Mouse (Mus musculus) heart, embryonic 12.5 days (tissue): ENCODE results near the gene Gm37240. TPM values are rescaled to one million over a fixed set of nuclear protein-coding genes. Genes with fewer than 3 reads are reported as not detected.

Source experiments
- ATAC-seq: fragments of 200-750 bp; cut with Nextera tagmentation; 2 replicates; pipeline ENCODE4 v1.8.0; 2017; ENCODE audit warnings: moderate TSS enrichment, moderate library complexity; ENCODE audit not compliant: insufficient number of reproducible peaks, low FRiP score
- H3K27ac ChIP-seq: fragments of 300-500 bp; sonication (generic); 2 replicates; pipeline ENCODE4 v1.5.1; 2016; ENCODE audit warnings: mild to moderate bottlenecking, moderate library complexity; ENCODE audit not compliant: poor library complexity, severe bottlenecking
- H3K27me3 ChIP-seq: fragments of 300-500 bp; sonication (generic); replicated peaks from 2 replicates; pipeline ENCODE4 v1.6.1; 2016; ENCODE audit warnings: mild to moderate bottlenecking, moderate library complexity
- H3K36me3 ChIP-seq: fragments of 300-500 bp; sonication (generic); 2 replicates; pipeline ENCODE4 v1.6.1; 2016; ENCODE audit warnings: mild to moderate bottlenecking, moderate library complexity
- H3K4me1 ChIP-seq: fragments of 300-500 bp; sonication (generic); replicated peaks from 2 replicates; pipeline ENCODE4 v1.6.1; 2016; ENCODE audit warnings: mild to moderate bottlenecking
- H3K4me2 ChIP-seq: fragments of 300-500 bp; sonication (generic); 2 replicates; pipeline ENCODE4 v1.6.1; 2016; ENCODE audit warnings: mild to moderate bottlenecking, moderate library complexity
- H3K4me3 ChIP-seq: fragments of 300-500 bp; sonication (generic); 2 replicates; pipeline ENCODE4 v1.5.1; 2016; ENCODE audit warnings: mild to moderate bottlenecking
- H3K9ac ChIP-seq: fragments of 300-500 bp; sonication (generic); 2 replicates; pipeline ENCODE4 v1.6.1; 2016; ENCODE audit warnings: mild to moderate bottlenecking, moderate library complexity
- H3K9me3 ChIP-seq: fragments of 300-500 bp; sonication (generic); replicated peaks from 2 replicates; pipeline ENCODE4 v1.6.1; 2016; ENCODE audit warnings: mild to moderate bottlenecking, moderate library complexity
- WGBS: fragments of 180-500 bp; shearing (Covaris S2); methylation state at CpG from one replicate; pipeline ENCODE4 v1.1.7; 2016; 5-methylcytosine and 5-hydroxymethylcytosine counted together
- polyA plus RNA-seq: library from polyadenylated mRNA; unstranded; fragments of >200 nt; fragmentation: Nextera tagmentation; extraction: Ambion mirVana; gene quantifications from 2 replicates; pipeline ENCODE4 v1.2.1, GENCODE M21; 2016

Gm37240 gene
- polyA plus RNA-seq, 1 experiment from 2014 or later: 4.6 TPM

GRCm38 (mm10) chr3:85777841-85778240 lies 109.5 kb downstream of the Gm37240 start:
- Histone ChIP-seq H3K4me1 (peaks cover 31% of the 10 kb centered on the region), H3K9me3 (no peaks in the 10 kb centered on the region), H3K9ac (no peak overlapping the region), H3K4me3 (no peak overlapping the region), H3K27me3 (no peaks in the 10 kb centered on the region), H3K27ac (no peak overlapping the region), H3K4me2 (no peak overlapping the region), H3K36me3 (no peaks in the 10 kb centered on the region)
- no peak for ATAC-seq
- WGBS: 59% methylated on average over 2 of the region's 2 CpGs

DNA sequence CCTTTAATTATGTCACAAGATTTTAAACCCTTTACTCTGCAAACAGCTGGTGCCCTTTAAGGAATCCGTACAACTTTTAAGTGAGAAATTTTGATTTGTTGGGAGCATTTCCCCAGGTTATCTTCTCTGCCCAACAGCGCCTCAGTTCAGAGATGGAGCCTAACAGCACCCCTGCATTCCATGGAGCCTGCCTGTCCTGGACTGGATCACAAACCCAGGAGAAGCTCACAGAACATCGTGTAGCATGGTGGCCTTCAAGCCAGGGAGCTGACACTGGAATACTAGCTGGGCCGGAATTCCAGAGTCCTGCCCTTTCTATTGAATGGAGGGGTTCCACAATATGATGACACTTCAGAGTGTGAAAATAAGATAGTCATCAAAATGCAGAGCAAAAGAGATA lies 110.0 kb downstream of the Gm37240 start:
- H3K4me1 ChIP-seq: peaks cover 31% of the 10 kb centered on the region
- H3K27me3 ChIP-seq: no peaks in the 10 kb centered on the region
- no peak overlapping the region for H3K27ac ChIP-seq
- H3K9ac ChIP-seq: no peak overlapping the region
- ATAC-seq: no peak
- 76% methylated on average over 4 of the region's 4 CpGs for WGBS
- no peak overlapping the region for H3K4me3 ChIP-seq
- H3K9me3 ChIP-seq: no peaks in the 10 kb centered on the region
- H3K36me3 ChIP-seq: no peaks in the 10 kb centered on the region
- H3K4me2 ChIP-seq: no peak overlapping the region

DNA sequence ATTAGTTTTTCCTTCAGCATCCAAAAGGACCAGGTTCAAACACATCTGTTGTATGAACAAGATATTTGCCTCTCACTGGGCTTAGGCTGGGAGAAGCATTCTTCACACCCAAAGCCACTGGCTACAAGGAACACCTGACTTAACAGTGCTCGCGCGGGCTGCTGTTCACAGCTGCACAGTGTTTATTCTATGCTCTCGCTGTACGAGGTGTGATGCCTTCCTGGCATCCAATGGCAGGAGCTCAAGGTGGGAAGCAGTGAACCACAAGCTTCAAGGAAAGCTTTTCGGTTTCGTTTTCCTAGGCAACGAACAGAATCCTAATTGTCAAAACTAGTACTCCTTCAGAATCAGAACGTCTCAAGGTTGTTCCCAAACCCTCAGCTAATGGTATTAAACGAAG lies 110.6 kb downstream of the Gm37240 start:
- 85% methylated on average over 10 of the region's 10 CpGs for WGBS
- Histone ChIP-seq H3K4me2 (no peak overlapping the region), H3K27me3 (no peaks in the 10 kb centered on the region), H3K4me3 (no peak overlapping the region), H3K9me3 (no peaks in the 10 kb centered on the region), H3K36me3 (no peaks in the 10 kb centered on the region), H3K27ac (no peak overlapping the region), H3K4me1 (peaks cover 31% of the 10 kb centered on the region), H3K9ac (no peak overlapping the region)
- ATAC-seq: no peak

GRCm38 (mm10) chr3:85776126-85776525 lies 111.2 kb downstream of the Gm37240 start:
- Histone ChIP-seq H3K4me2 (no peak overlapping the region), H3K9ac (no peak overlapping the region), H3K27ac (no peak overlapping the region), H3K27me3 (no peaks in the 10 kb centered on the region), H3K4me3 (no peak overlapping the region), H3K36me3 (no peaks in the 10 kb centered on the region), H3K4me1 (peaks cover 31% of the 10 kb centered on the region), H3K9me3 (no peaks in the 10 kb centered on the region)
- ATAC-seq: no peak
- 89% methylated on average over 6 of the region's 6 CpGs for WGBS

DNA sequence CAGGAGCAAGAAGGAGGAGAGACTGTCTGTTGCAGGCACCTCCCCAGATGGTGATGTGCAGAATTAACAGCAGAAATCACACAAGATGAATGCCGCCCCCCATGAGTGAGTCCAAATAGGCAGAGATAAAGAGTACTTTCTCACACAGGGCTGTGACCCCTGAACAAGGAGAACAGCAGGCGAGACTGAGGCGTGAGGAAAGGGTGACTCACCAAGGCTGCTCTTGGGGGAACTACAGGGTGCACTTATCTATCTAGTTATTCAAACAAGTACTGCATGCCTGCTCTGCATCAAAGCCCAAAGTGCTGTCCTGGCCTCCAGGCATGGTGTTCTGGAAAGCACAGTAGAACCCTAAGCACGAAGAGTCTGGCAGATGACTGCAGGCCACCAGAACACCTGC lies 113.4 kb downstream of the Gm37240 start:
- H3K4me2 ChIP-seq: peak overlapping the region; percentile 41
- H3K9ac ChIP-seq: no peak overlapping the region
- H3K27ac ChIP-seq: peak overlapping the region; percentile 73
- no peaks in the 10 kb centered on the region for H3K36me3 ChIP-seq
- whole genome bisulfite sequencing: 6% methylated on average over 4 of the region's 4 CpGs
- peak; percentile 73 for ATAC-seq
- no peak overlapping the region for H3K4me3 ChIP-seq
- no peaks in the 10 kb centered on the region for H3K9me3 ChIP-seq
- no peaks in the 10 kb centered on the region for H3K27me3 ChIP-seq
- peaks cover 22% of the 10 kb centered on the region for H3K4me1 ChIP-seq

GRCm38 (mm10) chr3:85773425-85773824 lies 113.9 kb downstream of the Gm37240 start:
- no peak overlapping the region for H3K9ac ChIP-seq
- no peaks in the 10 kb centered on the region for H3K36me3 ChIP-seq
- no peaks in the 10 kb centered on the region for H3K27me3 ChIP-seq
- peaks cover 22% of the 10 kb centered on the region for H3K4me1 ChIP-seq
- peak overlapping the region; percentile 73 for H3K27ac ChIP-seq
- H3K4me2 ChIP-seq: peak overlapping the region; percentile 41
- no peak overlapping the region for H3K4me3 ChIP-seq
- no peak for ATAC-seq
- H3K9me3 ChIP-seq: no peaks in the 10 kb centered on the region
- 38% methylated on average over 3 of the region's 3 CpGs for WGBS

DNA sequence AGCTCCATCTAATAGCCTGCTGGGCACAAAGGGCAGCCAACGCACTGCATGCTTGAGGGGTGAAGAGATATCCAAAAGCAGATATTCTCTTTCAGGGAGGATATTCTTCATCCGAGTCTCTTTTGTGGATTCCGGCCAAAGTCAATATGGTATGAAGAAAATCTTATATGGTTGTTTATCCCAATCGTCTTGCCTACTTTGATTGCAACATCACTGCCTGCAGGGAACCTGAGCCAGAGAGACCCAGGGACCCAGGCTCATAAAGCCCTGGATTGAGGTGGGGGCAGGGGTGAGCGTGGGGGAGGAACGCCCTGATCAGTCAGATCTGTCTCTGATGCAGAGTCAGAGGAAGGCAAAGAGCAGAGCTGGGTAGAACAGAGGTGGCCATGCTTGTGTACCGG lies 122.4 kb downstream of the Gm37240 start:
- no peak for ATAC-seq
- H3K27me3 ChIP-seq: no peaks in the 10 kb centered on the region
- WGBS: 64% methylated on average over 7 of the region's 7 CpGs
- H3K4me2 ChIP-seq: no peak overlapping the region
- H3K36me3 ChIP-seq: no peaks in the 10 kb centered on the region
- no peak overlapping the region for H3K4me3 ChIP-seq
- H3K9ac ChIP-seq: no peak overlapping the region
- H3K9me3 ChIP-seq: no peaks in the 10 kb centered on the region
- H3K27ac ChIP-seq: no peak overlapping the region
- no peaks in the 10 kb centered on the region for H3K4me1 ChIP-seq

DNA sequence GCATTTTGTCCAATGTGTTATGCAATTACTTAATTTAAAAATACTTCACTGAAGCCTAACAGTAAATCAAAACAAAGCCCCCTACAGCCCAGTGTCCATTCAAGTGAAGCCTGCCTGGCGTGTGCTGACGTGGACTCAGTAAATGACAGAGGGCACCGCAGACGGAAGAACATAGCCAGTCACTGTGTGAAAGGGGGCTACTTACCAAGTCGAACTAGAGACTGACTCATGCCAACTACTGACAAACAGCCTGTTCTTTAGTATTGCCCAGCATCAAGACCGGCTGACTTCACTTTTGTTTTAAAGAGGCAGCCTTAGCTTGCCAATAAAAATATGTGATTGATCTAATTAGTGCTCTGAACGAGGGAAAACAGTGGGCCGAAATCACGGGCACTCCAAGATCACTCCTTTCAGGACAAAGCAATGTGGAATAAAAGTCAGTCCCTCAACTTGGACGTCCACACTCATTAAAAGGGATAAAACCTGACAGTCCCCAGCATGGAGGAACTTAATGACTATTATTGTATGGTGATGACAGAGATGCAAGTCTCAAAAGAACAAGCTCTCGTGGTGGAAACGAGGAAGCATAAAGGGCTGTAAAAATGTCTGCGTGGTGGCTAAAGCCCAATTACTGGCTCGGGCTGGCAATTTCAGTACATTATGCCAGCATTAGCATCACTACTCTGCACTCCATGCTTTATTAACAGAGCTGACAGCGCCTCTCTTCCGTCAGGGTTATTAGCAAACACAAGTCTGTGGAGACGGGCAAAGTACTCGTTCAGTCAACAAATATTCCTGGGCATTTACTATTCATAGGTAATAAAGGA lies 123.1 kb downstream of the Gm37240 start:
- no peaks in the 10 kb centered on the region for H3K9me3 ChIP-seq
- no peak overlapping the region for H3K9ac ChIP-seq
- no peak for ATAC-seq
- no peak overlapping the region for H3K27ac ChIP-seq
- no peaks in the 10 kb centered on the region for H3K4me1 ChIP-seq
- no peak overlapping the region for H3K4me2 ChIP-seq
- no peak overlapping the region for H3K4me3 ChIP-seq
- WGBS: 77% methylated on average over 18 of the region's 18 CpGs
- no peaks in the 10 kb centered on the region for H3K27me3 ChIP-seq
- H3K36me3 ChIP-seq: no peaks in the 10 kb centered on the region

GRCm38 (mm10) chr3:85757944-85758343 lies 129.4 kb downstream of the Gm37240 start:
- no peak overlapping the region for H3K4me2 ChIP-seq
- no peaks in the 10 kb centered on the region for H3K4me1 ChIP-seq
- H3K4me3 ChIP-seq: no peak overlapping the region
- 55% methylated on average over 2 of the region's 2 CpGs for WGBS
- no peak overlapping the region for H3K27ac ChIP-seq
- no peaks in the 10 kb centered on the region for H3K9me3 ChIP-seq
- ATAC-seq: no peak
- no peaks in the 10 kb centered on the region for H3K27me3 ChIP-seq
- H3K9ac ChIP-seq: no peak overlapping the region
- H3K36me3 ChIP-seq: no peaks in the 10 kb centered on the region

- Histone ChIP-seq H3K27ac (no peak overlapping the region), H3K9me3 (no peaks in the 10 kb centered on the region), H3K4me3 (no peak overlapping the region), H3K27me3 (no peaks in the 10 kb centered on the region), H3K4me2 (no peak overlapping the region), H3K4me1 (no peaks in the 10 kb centered on the region), H3K9ac (no peak overlapping the region), H3K36me3 (no peaks in the 10 kb centered on the region)
- whole genome bisulfite sequencing: 86% methylated on average over 4 of the region's 4 CpGs
- no peak for ATAC-seq
Observed at GRCm38 (mm10) chr3:85757435-85757834, 129.9 kb downstream of the Gm37240 start.

DNA sequence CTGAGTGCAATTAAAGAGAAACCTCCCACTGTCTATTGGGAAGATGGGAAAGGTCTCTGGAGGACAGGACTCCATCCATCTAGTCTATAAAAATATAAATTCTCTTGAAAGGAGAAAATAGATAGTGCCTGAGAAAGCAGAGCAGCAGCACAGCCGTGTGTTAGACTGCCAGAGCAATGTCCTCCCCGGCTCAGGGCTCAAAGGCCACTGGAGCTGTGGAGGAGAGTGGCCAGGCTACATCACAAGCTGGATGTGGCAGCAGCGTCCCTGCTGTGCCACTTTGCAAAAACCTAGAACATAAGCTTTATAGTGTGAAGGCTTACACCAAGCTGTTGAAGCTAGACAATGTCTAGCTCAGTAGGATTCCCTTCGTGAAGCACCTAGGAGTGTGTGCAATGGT lies 138.0 kb downstream of the Gm37240 start:
- no peak overlapping the region for H3K4me3 ChIP-seq
- H3K9ac ChIP-seq: no peak overlapping the region
- no peak for ATAC-seq
- no peaks in the 10 kb centered on the region for H3K36me3 ChIP-seq
- H3K4me1 ChIP-seq: peaks cover 12% of the 10 kb centered on the region; the same call in 1 of the 2 replicates
- no peaks in the 10 kb centered on the region for H3K9me3 ChIP-seq
- H3K4me2 ChIP-seq: no peak overlapping the region
- H3K27ac ChIP-seq: no peak overlapping the region
- H3K27me3 ChIP-seq: no peaks in the 10 kb centered on the region
- WGBS: 48% methylated on average over 4 of the region's 4 CpGs

DNA sequence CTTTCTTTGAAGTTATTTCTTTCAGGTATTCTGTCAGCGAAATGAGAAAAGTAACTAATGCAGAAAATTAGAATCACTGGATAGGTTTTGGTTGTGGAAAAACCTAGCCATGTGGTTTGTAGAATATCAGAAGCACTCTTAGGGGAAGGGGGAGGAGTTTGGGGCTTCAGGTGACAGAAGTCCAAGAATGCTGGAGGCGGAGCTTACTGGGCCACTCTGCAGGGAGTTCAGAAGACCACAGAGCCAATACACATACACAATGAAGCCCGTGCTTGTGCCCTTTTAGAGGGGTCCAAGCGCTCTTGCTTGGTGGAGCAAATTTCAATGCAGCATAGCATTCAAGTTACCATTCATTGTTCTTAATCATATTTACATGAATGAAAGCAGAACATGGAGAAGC lies 138.5 kb downstream of the Gm37240 start:
- H3K4me2 ChIP-seq: no peak overlapping the region
- 25% methylated on average over 4 of the region's 4 CpGs for WGBS
- ATAC-seq: no peak
- H3K27me3 ChIP-seq: no peaks in the 10 kb centered on the region
- no peak overlapping the region for H3K27ac ChIP-seq
- H3K36me3 ChIP-seq: no peaks in the 10 kb centered on the region
- no peak overlapping the region for H3K4me3 ChIP-seq
- H3K4me1 ChIP-seq: peaks cover 13% of the 10 kb centered on the region; the same call in 1 of the 2 replicates
- no peaks in the 10 kb centered on the region for H3K9me3 ChIP-seq
- no peak overlapping the region for H3K9ac ChIP-seq
